Mouse (Mus musculus) neural tube, embryonic 11.5 days (tissue): Measurements from ENCODE around the gene Syt9. TPM values are rescaled to one million over a fixed set of nuclear protein-coding genes. Genes with fewer than 3 reads are reported as not detected.

Experiments
- ATAC-seq: fragments of 200-750 bp; cut with Nextera tagmentation; 2 replicates; pipeline ENCODE4 v1.8.0; 2017; ENCODE audit warnings: moderate number of reproducible peaks, mild to moderate bottlenecking, moderate TSS enrichment, moderate library complexity; ENCODE audit not compliant: insufficient read depth, low FRiP score, low TSS enrichment
- DNase-seq: peaks from one replicate; pipeline ENCODE4 v3.0.0-alpha.2; 2015; ENCODE audit warnings: low spot score
- H3K27ac ChIP-seq: fragments of 300-500 bp; sonication (generic); 2 replicates; pipeline ENCODE4 v1.5.1; 2014; ENCODE audit warnings: low read depth, mild to moderate bottlenecking, low read length
- H3K27me3 ChIP-seq: fragments of 300-500 bp; sonication (generic); 2 replicates; pipeline ENCODE4 v1.6.1; 2014; ENCODE audit warnings: mild to moderate bottlenecking, low read length, mixed read lengths; ENCODE audit not compliant: control insufficient read depth, insufficient read depth
- H3K36me3 ChIP-seq: fragments of 300-500 bp; sonication (generic); 2 replicates; pipeline ENCODE4 v1.6.1; 2014; ENCODE audit warnings: mild to moderate bottlenecking, low read length, moderate library complexity, mixed read lengths; ENCODE audit not compliant: control insufficient read depth, insufficient read depth
- H3K4me1 ChIP-seq: fragments of 300-500 bp; sonication (generic); 2 replicates; pipeline ENCODE4 v1.6.1; 2014; ENCODE audit warnings: low read length, mixed read lengths; ENCODE audit not compliant: control insufficient read depth, insufficient read depth
- H3K4me2 ChIP-seq: fragments of 300-500 bp; sonication (generic); 2 replicates; pipeline ENCODE4 v1.6.1; 2014; ENCODE audit warnings: low read depth, mild to moderate bottlenecking, moderate library complexity
- H3K4me3 ChIP-seq: fragments of 300-500 bp; sonication (generic); 2 replicates; pipeline ENCODE4 v1.5.1; 2014; ENCODE audit warnings: low read depth, low read length
- H3K9ac ChIP-seq: fragments of 300-500 bp; sonication (generic); 2 replicates; pipeline ENCODE4 v1.6.1; 2014; ENCODE audit warnings: mild to moderate bottlenecking, low read length
- H3K9me3 ChIP-seq: fragments of 300-500 bp; sonication (generic); 2 replicates; pipeline ENCODE4 v1.6.1; 2016; ENCODE audit warnings: low read length; ENCODE audit not compliant: control insufficient read depth
- WGBS: fragments of 180-500 bp; shearing (Covaris S2); extraction: QIAGEN DNeasy Blood & Tissue Kit; methylation state at CpG from one replicate; pipeline ENCODE4 v1.1.7; 2014; 5-methylcytosine and 5-hydroxymethylcytosine counted together
- polyA plus RNA-seq: library from polyadenylated mRNA; unstranded; fragments of >200 nt; fragmentation: Nextera tagmentation; extraction: Ambion mirVana; gene quantifications from 2 replicates; pipeline ENCODE4 v1.2.1, GENCODE M21; 2014

Gene Syt9
- polyA plus RNA-seq, 1 experiment from 2014 or later: 4.4 TPM

DNA sequence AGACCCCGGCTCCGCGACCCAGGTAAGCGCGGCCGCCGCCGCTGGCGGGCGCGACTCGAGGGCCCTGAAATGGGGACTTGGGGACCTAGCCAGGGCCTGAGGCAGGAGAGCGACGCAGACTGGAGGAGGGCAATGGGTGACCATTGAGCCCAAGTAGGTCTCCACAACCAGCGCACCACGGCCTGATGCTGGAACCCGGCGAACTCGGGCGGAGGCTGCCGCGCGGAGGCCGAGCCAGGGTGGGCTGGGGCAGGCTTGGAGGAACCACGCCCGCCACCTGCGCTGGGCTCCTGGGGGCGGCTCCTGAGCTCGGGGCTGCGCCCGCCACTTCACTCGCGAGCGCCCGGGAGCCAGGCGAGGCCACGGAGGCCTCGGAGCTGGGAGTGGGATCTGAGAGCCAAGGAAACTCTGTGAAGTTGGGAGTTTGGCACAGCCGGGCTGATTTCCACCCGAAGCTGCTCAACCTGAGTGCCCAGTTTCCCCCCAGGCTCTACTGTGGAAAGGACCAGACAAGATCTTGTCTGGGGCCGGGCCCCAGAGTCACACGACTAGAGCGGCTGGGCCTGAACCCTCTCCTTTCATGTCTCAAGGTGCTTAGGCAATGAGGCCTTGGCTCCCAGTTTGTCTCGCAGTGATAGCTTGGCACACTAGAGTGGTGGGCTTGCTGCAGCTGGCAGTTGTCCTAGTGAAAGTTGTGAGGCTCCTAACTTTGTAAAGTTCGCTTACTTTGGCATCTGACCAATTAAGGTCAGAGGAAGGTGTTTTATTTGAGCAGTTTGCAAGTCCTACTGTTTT, 795 bp downstream of the Syt9 start:
- 1% methylated on average over 44 of the region's 45 CpGs for WGBS
- Histone ChIP-seq H3K4me2 (peak overlapping the region; percentile 100), H3K36me3 (no peaks in the 10 kb centered on the region), H3K4me1 (no peaks in the 10 kb centered on the region), H3K27me3 (peaks cover 18% of the 10 kb centered on the region), H3K9ac (peak overlapping the region; percentile 54), H3K27ac (no peak overlapping the region), H3K9me3 (no peaks in the 10 kb centered on the region), H3K4me3 (peak overlapping the region; percentile 69)
- peak; percentile 49 for DNase-seq
- no peak; the same call in 1 of the 2 replicates for ATAC-seq

DNA sequence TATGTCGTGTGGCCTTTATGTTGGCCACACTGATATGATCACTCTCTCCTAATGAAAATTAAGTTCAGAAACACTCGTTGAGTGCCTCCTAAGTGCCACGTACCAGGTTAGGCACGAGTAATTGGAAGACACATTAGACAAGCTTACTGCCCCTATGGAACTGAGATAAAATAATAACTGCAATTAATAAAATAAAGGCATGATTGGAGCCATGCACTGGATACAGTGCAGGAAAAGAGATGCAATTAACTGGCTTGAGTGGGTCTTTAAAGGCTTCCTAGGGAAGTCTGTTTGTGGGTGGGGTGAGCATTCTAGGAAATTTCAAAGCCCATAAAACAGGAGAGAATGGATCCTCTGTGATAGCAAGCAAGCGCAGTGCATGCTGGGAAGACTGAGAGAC, 10.0 kb downstream of the Syt9 start:
- H3K36me3 ChIP-seq: no peaks in the 10 kb centered on the region
- H3K4me2 ChIP-seq: no peak overlapping the region
- 92% methylated on average over 5 of the region's 5 CpGs for WGBS
- no peak overlapping the region for H3K27ac ChIP-seq
- ATAC-seq (no peak), DNase-seq (no peak)
- H3K9ac ChIP-seq: no peak overlapping the region
- no peaks in the 10 kb centered on the region for H3K4me1 ChIP-seq
- H3K27me3 ChIP-seq: no peaks in the 10 kb centered on the region
- H3K9me3 ChIP-seq: no peaks in the 10 kb centered on the region
- H3K4me3 ChIP-seq: no peak overlapping the region

DNA sequence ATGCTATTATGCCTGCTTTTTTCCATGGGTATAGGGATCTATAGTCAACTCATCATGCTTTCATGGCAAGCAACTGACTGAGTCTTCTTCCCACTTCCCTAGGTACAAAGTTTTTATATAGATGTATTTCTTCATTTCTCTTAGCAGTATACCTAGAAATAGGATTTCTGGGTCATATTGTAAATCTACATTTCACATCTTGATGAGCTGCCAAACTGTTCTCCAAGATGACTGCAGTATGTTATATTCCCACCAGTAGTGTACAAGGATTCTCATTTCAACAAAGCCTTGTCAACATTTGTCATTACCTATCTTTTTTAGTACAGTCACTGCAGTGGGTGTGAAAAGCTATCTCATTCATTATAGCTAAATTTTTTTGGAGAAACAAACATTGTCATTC, 19.1 kb downstream of the Syt9 start:
- Histone ChIP-seq H3K36me3 (no peaks in the 10 kb centered on the region), H3K4me3 (no peak overlapping the region), H3K4me2 (no peak overlapping the region), H3K4me1 (no peaks in the 10 kb centered on the region), H3K9ac (no peak overlapping the region), H3K27ac (no peak overlapping the region), H3K9me3 (no peaks in the 10 kb centered on the region), H3K27me3 (no peaks in the 10 kb centered on the region)
- DNase-seq: no peak
- ATAC-seq: no peak

DNA sequence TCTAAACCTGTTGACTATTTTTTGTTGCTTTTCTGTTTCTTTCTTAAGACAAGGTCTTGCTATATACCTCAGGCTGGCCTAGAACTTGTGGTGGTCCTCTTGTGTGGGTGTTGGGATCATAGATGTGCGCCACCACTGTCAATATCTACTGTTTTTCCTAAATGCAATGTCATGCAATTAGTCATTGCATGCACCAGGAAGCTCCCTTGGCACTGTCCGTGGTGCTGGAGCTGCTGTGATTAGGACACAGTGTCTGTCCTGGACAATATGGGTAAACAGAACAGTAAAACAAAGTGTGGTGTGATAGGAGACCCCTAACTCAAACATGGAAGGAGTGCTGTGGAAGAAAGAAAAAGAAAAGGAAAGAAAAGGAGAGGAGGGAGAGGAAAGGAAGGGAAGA, 22.2 kb downstream of the Syt9 start:
- no peak for ATAC-seq
- Histone ChIP-seq H3K27ac (no peak overlapping the region), H3K27me3 (no peaks in the 10 kb centered on the region), H3K36me3 (no peaks in the 10 kb centered on the region), H3K4me1 (no peaks in the 10 kb centered on the region), H3K9ac (no peak overlapping the region), H3K9me3 (no peaks in the 10 kb centered on the region), H3K4me3 (no peak overlapping the region), H3K4me2 (no peak overlapping the region)
- WGBS: 65% methylated on average over 2 of the region's 2 CpGs
- no peak for DNase-seq

DNA sequence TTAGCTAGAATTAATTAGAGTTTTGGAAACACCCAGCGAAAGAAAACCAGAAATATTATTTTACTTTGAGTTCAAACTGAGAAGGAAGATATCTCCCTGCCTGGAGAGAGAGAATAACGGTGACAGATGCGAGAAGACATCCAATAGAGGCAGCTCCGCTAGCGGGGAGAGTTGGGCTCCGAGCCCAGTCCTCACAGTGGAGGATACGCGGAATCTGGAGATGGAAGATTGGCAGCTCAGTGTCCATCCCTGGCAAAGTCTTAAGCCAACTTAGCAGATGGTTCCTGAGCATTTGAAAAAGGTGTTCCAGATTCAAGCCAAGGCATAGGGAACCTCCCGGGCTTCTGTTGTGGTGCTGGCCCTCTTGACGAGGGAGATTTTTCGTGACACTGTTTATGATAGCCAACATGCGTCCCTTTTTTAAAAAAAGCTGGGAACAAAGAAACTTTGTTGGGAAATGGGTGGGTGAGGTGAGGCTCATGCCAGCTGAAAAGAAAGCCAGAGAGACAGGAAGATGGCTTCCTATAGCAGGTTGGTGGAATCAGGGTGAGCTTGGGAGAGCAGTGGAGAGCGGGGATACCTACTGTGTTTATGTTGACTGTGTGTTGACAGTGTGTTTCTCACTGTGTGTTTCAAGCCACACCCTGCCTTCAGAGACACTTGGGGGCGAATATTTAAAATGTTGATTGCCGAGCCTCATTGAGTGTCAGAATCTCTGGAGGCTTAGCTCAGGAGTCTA, 29.7 kb downstream of the Syt9 start:
- Histone ChIP-seq H3K27ac (no peak overlapping the region), H3K27me3 (no peaks in the 10 kb centered on the region), H3K36me3 (no peaks in the 10 kb centered on the region), H3K9ac (no peak overlapping the region), H3K4me1 (no peaks in the 10 kb centered on the region), H3K4me2 (no peak overlapping the region), H3K9me3 (no peaks in the 10 kb centered on the region), H3K4me3 (no peak overlapping the region)
- ATAC-seq (no peak), DNase-seq (no peak)
- WGBS: 91% methylated on average over 15 of the region's 15 CpGs

DNA sequence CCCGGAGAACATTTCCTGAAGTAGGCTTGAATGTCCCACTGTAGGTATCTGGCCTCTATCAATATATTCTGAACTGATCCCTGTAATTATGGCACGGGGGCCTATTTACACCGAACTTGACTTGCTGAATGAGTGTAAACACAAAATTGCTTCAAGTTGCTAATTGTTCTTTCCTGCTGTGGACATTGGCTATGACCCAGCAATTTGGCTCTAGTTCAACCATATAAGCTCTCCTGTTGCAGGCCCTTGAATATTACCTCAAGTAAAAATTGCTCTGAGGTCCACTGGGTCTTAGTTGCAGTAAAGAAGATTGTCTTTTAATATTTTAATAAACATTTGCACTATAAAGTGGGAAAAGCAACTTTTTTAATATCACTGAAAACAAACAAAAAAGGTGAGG, 32.7 kb downstream of the Syt9 start:
- Histone ChIP-seq H3K9me3 (no peaks in the 10 kb centered on the region), H3K4me1 (no peaks in the 10 kb centered on the region), H3K4me2 (no peak overlapping the region), H3K9ac (no peak overlapping the region), H3K36me3 (no peaks in the 10 kb centered on the region), H3K27ac (no peak overlapping the region), H3K4me3 (no peak overlapping the region), H3K27me3 (no peaks in the 10 kb centered on the region)
- ATAC-seq: no peak
- WGBS: 90% methylated on average over 3 of the region's 3 CpGs
- no peak for DNase-seq

DNA sequence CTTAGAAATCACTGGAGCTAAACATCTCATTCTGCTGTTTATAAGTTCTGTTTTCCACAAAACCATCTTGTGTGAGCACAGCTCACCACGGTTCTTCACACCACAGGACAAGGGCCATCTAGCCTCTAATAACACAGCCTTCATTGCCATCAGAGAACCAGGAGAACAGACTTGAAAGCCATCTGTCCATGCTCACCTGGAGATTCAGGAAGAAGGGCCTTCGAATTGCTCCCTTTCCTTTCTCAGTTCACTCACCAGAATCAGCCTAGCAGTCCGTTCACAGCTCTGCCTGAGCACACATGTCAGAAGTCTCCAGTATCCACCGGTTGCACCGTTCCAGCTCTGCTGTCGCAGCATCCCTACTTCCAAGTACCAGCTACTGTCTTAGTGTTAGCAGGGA, 44.4 kb downstream of the Syt9 start:
- 79% methylated on average over 6 of the region's 6 CpGs for WGBS
- no peak overlapping the region for H3K27ac ChIP-seq
- no peak overlapping the region for H3K4me2 ChIP-seq
- H3K4me3 ChIP-seq: no peak overlapping the region
- DNase-seq: no peak
- H3K36me3 ChIP-seq: no peaks in the 10 kb centered on the region
- no peak for ATAC-seq
- H3K9ac ChIP-seq: no peak overlapping the region
- no peaks in the 10 kb centered on the region for H3K27me3 ChIP-seq
- H3K9me3 ChIP-seq: no peaks in the 10 kb centered on the region
- no peaks in the 10 kb centered on the region for H3K4me1 ChIP-seq

DNA sequence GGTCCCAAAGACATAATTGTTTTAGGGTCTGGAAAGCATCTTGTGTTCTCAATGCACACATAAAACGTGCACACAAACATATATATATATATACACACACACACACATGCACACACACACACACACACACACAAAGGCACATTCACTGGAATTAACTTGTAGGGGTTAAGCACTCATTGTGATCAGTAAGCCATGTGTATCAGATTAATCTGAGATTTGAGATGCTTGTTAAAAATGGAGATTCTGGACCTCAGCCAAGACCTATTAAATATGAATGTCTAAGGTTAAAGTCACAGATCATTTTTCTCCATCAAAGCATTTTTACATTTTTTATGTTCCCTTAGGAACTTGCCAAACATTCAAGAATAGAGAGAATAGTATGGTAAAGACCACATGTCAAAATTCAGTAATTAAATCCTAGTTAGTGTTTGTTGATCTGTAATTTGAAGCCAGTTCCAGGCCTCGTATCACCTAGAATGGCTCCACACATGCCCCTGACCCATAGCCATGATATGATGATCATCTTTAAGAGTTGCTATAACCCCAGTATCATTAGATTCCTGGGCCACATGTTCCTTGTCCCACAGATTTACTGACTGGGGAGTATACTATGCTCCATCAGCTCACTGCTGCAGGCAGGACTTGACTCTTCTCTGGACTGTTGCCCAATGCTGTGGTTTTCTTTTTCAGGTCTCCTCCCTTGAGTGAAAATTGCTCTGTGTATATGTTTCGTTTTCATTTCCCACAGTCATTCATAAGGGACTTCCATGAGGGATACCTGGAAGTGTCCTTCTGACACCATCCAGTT, 46.7 kb downstream of the Syt9 start:
- no peaks in the 10 kb centered on the region for H3K9me3 ChIP-seq
- H3K4me2 ChIP-seq: no peak overlapping the region
- DNase-seq (no peak), ATAC-seq (no peak)
- no peak overlapping the region for H3K27ac ChIP-seq
- H3K4me3 ChIP-seq: no peak overlapping the region
- WGBS: 78% methylated on average over 3 of the region's 3 CpGs
- no peaks in the 10 kb centered on the region for H3K4me1 ChIP-seq
- H3K9ac ChIP-seq: no peak overlapping the region
- no peaks in the 10 kb centered on the region for H3K27me3 ChIP-seq
- H3K36me3 ChIP-seq: no peaks in the 10 kb centered on the region
